Mouse (Mus musculus) spleen, adult 2 months (tissue): ENCODE data around the gene Ankrd54.

Source experiments
- CTCF ChIP-seq: fragments of 200-500 bp; IDR thresholded peaks from 2 replicates; pipeline ENCODE4 v1.5.1; 2011; ENCODE audit warnings: mild to moderate bottlenecking, inconsistent platforms; ENCODE audit not compliant: insufficient read depth, insufficient read length, insufficient replicate concordance; ENCODE audit errors: extremely low read depth
- POLR2A ChIP-seq: fragments of 200-500 bp; IDR thresholded peaks from 2 replicates; pipeline ENCODE4 v1.6.1; 2011; ENCODE audit warnings: low read depth, low read length, inconsistent platforms

DNA sequence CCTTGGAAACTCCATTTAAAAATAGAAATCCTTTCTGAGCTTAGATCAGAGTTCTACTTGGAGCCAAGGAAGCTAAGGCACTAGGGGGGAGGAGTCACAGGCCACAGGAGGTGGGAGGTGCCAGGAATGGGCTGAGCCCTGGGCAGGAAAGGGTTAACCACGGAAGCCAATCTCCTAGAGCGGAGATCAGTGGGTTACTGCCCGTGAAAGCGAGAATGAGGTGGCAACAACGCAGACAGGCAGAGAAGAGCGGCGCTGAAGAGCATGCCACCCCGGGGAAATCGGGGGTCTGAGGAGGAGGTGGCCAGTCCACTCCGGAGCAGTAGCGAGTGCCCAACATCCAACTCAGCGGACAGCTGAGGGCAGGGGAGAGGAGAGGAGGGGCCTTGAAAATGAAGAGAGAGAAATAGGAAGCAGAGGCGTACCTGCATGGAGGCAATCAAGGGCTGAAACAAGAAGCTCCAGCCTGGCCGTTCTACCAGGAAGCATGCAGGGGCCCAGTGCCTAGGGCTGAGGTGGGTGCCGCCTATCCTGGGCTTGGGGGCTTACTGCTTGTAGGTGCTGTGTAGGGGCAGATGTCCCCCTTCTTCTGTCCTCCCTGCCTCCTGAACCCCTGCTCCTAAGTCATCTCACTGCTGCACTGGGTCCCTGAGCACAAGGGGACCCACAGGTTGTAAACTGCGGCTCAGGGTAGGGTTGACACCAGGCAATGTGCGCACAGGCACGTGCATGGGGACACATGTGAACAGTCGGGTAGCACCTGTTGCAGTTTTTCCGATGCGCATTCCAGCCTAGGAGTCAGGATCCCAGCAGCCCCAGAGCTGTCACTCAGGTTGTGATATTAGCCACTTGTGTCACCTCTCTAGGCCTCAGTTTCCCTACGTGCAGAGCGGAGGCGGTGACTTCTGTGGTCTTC is 21.9 kb downstream of the Ankrd54 start:
- no peak for TF ChIP-seq CTCF
- no peak for TF ChIP-seq POLR2A
